Mouse (Mus musculus): ENCODE results near the gene Scamp1. TPM values are rescaled to one million over a fixed set of nuclear protein-coding genes. Genes with fewer than 3 reads are reported as not detected.

Scamp1 gene
- total RNA-seq, 2 experiments from 2014 or later = 19.6 to 22.6 TPM

GRCm38 (mm10) chr13:94178401-94179040, 107.1 kb downstream of the Scamp1 start:
- DNase-seq (ENCODE audit: low spot score) = peak; percentile 84

- no peak for DNase-seq (ENCODE audit: low spot score)
Measured at GRCm38 (mm10) chr13:94177148-94177547, 108.5 kb downstream of the Scamp1 start.

GRCm38 (mm10) chr13:94175379-94176050, 110.1 kb downstream of the Scamp1 start:
- DNase-seq (ENCODE audit: low spot score) = no peak

- DNase-seq (ENCODE audit: low spot score) = no peak
Measured at GRCm38 (mm10) chr13:94174577-94175279, 110.9 kb downstream of the Scamp1 start.

- DNase-seq (ENCODE audit: low spot score) = peak; percentile 63
Measured at GRCm38 (mm10) chr13:94173633-94174576, 111.8 kb downstream of the Scamp1 start.

GRCm38 (mm10) chr13:94172533-94173310, 112.9 kb downstream of the Scamp1 start:
- DNase-seq (ENCODE audit: low spot score) = no peak

- no peak for DNase-seq (ENCODE audit: low spot score)
Measured at GRCm38 (mm10) chr13:94171612-94172011, 114.0 kb downstream of the Scamp1 start.

GRCm38 (mm10) chr13:94169325-94169916, 116.2 kb downstream of the Scamp1 start:
- no peak for DNase-seq (ENCODE audit: low spot score)

GRCm38 (mm10) chr13:94168319-94168718, 117.3 kb downstream of the Scamp1 start:
- no peak for DNase-seq (ENCODE audit: low spot score)

GRCm38 (mm10) chr13:94164501-94164900, 121.2 kb downstream of the Scamp1 start:
- DNase-seq (ENCODE audit: low spot score) = no peak

- DNase-seq (ENCODE audit: low spot score) = no peak
Measured at GRCm38 (mm10) chr13:94159478-94160220, 126.0 kb downstream of the Scamp1 start.

GRCm38 (mm10) chr13:94158864-94159477, 126.7 kb downstream of the Scamp1 start:
- DNase-seq (ENCODE audit: low spot score) = no peak

- peak; percentile 50 for DNase-seq (ENCODE audit: low spot score)
Measured at GRCm38 (mm10) chr13:94155657-94156429, 129.8 kb downstream of the Scamp1 start.

GRCm38 (mm10) chr13:94154512-94155296, 131.0 kb downstream of the Scamp1 start:
- DNase-seq (ENCODE audit: low spot score) = peak; percentile 33

- DNase-seq (ENCODE audit: low spot score) = no peak
Measured at GRCm38 (mm10) chr13:94153658-94154057, 132.0 kb downstream of the Scamp1 start.

- DNase-seq (ENCODE audit: low spot score) = no peak
Measured at GRCm38 (mm10) chr13:94152836-94153235, 132.8 kb downstream of the Scamp1 start.
